Mouse (Mus musculus) spleen, postnatal 36 days (tissue): ENCODE data around the gene Dna2.
"Not testable (repeated sequence)": the region's sequence is repeated elsewhere in the genome, so short reads cannot be mapped to it uniquely, and the experiment has no call there.

Experiments
- DNase-seq, 2 experiments: peaks; one replicate each; pipeline ENCODE4 v3.0.0; 2022; ENCODE audit warnings: low spot score in 2 of 2, mixed read lengths in 1 of 2

The Dna2 gene

DNA sequence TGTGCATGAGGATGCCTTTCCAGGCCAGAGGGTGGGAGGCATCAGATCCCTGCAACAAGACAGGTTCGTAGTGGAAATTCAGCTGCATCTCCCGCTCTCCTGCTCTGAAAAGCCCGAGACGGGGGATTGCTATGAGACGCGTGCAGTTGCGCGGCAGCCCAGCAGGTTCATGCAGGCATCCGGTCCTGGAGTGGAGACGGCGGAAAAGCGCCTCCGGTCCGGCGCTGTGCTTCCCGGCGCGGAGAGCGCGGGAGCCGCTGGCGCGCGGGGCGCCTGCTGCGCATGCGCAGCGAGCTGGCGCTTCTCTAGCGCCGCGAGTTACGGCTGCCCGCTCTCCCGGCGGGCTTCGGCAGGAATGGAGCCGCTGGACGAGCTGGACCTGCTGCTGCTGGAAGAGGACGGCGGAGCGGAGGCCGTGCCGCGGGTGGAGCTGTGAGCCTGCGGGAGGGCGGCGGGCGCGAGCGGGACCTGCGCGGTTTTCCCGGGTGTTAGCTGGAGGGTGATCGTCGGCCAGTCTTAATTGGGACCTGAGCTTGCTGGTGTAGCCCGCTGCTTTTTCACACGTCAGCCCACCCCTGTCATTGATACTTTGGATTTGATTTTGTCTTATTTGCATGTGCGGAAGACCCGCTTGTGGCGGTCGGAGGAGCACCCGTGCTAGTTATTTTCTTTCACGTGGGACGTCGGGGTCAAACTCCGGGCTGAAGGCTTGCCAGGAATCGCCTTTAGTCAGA is at the start of gene Dna2:
Gene Dna2, plus strand, starts transcription at position 289 of the 734 bp plus-strand sequence.
- peak; percentile 48 to 61 for DNase-seq

DNA sequence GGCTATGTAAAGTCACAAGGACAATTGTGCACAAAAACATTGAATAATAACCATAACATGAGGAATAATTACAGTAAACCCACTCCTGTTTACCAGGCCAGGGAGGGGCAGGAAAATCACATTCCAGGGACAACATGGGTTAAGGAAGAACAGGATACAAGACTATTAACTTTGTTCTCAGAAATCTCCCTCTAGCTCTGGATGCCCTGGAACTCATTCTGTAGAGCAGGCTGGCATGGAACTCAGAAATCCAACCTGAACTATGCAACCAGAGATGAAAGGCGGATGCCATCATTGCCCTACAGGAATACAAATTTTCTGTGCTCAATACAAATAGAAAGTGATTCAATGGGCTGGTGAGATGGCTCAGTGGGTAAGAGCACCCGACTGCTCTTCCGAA is 49.4 kb upstream of the Dna2 start:
- no peak for DNase-seq

DNA sequence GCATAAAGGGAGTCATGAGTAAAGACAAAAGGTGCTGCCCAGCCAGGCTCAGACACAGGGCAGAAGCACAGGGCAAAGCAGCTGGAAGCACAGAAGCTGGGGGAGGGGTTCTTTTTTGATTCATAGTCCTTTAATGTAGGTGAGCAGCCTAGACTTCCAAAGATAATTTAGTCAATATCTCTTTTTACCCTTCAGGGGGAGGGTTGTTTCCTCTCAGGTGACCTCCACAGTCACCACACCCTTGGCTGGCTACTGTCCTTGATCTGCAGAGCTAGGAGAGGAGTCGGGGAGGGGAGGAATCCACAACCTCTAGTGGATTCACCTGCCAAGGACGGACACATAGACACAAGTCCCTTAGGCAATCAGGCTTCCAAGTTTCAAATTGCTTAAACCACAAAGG is 48.8 kb upstream of the Dna2 start:
- no peak for DNase-seq

DNA sequence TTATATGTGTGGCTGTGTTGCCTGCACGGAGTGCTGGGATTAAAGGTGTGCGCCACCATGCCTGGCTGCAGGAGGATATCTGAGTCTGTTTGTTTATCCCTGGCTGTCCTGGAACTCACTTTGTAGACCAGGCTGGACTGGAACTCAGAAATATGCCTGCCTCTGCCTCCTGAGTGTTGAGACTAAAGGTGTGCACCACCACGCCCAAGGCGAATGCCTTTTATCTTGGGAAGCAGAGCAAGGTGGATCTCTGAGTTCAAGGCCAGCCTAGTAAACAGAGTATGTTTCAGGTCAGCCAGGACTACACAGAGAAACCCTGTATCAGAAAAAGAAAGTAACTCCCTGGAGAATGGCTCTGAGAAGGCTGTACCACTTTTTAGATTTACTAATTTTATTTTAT is 46.7 kb upstream of the Dna2 start:
- no peak for DNase-seq

DNA sequence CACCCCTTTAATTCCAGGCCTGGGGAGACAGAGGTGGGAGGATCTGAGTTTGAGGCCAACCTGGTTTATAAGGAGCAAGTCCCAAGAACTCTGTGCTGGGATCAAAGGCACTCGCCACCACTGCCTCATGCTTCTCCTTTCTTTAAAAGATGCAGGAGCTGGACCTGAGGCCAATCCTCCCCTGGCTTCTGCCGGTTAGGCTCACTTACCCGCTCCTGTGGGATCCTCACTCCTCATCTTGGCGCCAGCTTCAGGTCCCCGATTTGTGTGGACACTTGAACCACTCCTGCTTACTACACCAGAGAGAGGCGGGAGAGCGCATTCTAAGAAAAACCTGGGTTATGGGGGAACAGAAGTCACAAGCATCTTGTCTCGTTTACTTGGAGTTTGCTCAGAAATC is 45.0 kb upstream of the Dna2 start:
- no peak for DNase-seq

DNA sequence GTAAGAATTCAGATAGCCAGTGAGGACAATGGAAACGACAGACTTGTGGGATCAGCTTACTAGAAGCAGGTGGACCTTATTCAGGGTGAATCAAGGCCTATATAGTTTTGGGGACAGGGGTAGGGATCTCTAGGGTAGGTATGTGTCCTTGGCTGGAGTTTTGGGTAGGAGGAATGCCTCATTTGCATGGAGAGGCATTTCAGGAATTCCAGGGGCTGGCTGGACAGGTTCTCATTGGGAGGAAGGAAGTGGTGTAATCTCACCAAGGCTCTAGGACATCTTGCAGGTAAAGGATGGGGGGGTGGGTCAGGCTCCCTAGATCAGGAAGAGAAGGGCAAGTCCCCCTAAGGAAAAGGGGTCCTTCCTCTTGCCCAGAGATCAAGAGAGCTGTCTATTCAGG is 44.0 kb upstream of the Dna2 start:
- no peak for DNase-seq

DNA sequence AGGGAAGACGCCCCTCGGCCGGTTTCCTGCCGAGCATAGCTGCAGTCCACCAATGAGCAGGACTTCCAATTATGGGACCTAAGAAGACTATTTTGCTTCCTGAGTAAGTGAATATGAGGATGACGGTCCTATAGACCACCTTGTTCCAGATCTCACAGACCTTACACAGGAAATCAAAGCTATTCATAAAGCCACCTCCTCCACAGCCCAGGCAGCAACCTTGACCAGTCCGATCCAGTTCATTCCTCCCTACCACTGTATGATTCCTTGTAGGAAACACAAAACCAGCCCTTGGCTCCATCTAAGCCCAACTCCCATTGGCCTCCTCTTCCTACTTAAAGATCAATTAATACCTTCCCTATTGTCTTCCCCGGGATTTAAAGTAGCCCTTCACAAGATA is 40.5 kb upstream of the Dna2 start:
- no peak for DNase-seq

DNA sequence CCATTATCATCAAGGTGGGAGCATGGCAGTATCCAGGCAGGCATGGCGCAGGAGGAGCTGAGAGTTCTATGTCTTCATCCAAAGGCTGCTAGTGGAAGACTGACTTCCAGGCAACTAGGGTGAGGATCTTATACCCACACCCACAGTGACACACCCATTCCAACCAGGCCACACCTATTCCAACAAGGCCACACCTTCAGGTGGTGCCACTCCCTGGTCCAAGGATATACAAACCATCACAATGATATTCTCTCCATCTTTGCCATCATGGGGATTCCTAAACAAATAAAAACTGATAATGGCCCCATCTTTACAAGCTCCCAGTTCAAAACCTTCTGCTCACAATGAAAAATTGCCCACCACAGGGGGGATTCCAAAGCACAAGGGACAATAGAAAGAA is 37.9 kb upstream of the Dna2 start, which contains the start of gene Tet1:
Gene Tet1, minus strand, starts transcription at position 101 of the 400 bp plus-strand sequence.
- DNase-seq = not testable (repeated sequence)

DNA sequence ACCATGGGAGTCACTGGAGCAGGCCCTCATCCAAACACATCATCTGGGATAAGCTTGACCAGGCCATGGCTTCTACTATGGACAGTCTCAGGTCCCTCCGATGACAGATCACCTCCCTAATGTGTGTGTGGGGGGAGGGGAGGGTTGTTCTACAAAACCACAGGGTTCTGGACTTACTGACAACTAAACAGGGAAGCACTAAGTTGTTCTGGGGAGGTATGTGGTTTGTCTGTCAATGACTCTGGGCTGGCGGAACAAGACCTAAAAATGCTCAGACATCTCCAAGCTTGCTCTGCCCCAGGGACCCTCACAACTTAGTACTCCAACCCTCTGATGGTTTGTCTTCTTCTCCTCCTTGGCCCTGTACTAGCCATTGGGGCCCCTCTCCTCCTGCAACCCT is 35.7 kb upstream of the Dna2 start:
- DNase-seq = no peak

DNA sequence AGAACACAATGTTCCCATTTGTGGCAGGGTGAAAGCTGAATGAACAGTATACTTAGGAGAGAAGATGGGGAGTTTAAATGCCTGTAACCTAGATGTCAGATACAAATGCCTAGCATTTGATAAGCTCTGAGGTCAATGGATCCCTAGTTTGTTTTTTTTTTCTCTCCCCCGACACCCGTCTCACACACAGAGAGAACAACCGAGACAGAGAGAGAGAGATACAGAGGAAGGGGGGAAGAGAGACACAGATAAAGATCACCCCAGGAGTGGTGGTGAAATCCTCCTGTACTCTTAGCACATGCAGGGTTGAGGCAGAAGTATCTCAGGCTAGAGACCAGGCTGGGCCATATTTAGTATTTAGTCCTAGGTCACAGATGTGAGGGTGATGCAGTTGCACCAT is 27.8 kb upstream of the Dna2 start:
- no peak for DNase-seq

DNA sequence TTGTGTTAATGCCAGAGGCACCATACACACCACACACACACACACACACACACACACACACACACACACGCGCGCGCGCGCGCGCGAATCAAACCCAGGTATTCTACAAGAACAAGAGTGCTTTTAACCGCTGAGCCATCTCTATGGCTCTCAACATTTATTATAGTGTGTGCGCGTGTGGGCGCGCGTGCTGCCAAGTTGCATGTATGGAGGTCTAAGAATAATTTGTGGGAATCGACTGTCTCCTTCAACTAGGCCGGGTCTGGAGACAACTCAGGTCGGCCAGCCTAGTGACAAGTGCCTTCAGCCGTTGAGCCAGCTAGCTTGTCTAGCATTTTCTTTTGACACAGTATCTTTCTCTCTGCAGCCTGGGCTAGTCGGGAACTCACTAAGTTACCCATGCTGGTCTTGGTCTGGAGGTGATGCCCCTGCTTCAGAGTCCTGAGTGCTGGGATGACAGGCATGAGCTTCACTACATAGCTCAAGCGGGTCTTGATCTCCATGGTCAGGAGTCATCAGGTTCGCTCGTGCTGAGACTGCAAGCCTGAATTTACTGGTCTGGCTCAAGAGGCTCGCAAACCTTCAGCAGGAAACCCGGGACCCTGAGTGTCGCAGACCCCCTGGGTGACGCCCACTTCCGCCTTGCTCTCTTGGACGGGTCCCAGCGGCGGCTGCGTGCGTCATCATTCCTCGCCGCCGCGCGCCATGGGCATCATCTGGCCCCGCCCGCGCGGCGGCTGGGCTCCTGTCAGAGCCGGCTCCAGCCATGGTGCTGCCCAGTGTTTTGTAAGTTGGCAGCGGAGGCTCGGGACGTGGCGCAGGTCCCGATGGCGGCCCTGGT is 26.7 kb upstream of the Dna2 start, which contains the start of gene Slc25a16:
Gene Slc25a16, plus strand, starts transcription at position 709 of the 841 bp plus-strand sequence.
- DNase-seq = peak; percentile 87 to 89

DNA sequence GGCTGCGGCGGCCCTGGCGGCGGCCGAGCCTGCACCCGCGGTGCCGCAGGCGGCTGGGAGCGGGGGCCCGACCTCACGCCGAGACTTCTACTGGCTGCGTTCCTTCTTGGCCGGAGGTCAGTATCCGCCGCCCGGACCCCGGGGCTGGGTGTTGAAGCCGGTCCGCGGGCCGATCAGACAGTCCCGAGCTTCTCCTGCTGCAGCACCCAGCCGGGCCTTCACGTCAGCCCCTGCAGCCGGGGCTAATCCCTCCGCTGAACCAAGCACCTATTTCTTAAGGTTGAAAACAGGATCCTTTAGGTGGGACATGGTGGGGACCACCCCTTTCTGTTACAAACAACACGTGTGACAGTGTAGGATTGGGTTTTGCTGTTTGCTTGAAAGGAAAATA is 26.1 kb upstream of the Dna2 start:
- DNase-seq = no peak

DNA sequence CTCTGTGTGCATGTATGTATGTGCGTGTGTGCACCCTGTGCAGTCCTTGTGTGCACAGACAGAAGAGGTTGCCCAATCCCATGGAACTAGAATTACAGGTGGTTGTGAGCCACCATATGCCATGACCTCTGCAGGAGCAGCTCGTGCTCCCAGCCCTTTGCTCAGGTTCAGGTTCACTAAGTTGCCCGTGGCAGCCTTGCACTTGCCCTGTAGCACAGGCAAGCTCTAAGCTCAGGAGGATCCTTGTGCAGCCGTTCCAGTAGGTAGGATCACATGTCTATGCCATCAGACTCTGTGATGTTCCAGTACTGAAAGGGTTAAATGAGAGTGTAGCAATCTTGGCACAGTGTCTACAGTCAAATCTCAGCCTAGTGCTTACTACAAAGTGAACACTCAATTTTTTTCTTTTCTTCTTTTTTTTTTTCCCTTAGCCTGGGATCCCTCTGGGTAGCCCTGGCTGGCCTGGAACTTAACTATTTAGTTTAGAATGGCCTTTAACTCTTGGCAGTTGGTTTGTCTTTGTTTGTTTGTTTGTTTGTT is 22.7 kb upstream of the Dna2 start:
- DNase-seq = no peak

DNA sequence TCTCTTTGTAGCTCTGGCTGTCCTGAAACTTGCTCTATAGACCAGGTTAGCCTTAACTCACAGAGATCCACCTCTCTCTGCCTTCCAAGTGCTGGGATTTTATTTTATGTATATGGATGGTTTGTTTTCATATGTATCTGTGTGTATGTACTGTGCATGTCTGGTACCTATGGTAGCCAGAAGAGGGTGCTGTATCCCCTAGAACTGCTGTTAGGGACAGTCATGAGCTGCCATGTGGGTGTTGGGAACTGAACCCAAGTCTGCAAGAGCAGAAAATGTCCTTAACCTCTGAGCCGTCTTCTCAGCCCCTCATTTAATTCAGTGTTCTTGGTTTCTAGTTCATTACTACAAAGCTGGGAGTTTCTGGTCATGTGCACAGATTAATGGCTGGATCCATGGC is 14.4 kb upstream of the Dna2 start:
- no peak for DNase-seq

DNA sequence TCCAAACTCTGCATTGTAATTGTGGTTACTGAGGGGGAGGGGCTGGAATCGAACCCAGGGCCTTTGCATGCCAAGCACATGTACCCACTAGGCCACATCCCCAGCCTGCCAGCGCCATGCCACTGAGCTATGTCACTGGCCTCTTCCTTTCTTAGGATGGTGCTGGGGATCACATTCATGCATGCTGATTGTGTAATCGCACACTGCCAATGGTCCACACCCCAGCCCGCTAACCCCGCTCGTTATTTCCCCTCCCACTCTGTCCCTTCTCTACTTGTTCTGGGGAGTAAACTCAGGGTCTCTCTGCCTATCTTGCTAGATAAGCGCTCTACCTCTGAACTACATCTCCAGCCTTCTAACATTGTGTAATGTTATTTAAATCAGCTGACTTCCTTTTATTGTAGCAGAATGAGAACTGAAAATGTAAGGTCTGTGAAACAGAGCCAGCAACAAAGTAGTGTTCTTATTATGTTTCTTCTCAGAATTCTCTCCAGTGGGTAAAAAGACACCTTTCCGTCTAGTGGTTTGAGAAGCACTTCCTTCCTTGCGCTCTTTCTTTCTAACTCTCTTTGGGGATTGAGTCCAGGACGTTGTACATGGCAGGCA is 1.7 kb upstream of the Dna2 start:
- peak in 1 of 2 experiments; percentile 19 for DNase-seq

DNA sequence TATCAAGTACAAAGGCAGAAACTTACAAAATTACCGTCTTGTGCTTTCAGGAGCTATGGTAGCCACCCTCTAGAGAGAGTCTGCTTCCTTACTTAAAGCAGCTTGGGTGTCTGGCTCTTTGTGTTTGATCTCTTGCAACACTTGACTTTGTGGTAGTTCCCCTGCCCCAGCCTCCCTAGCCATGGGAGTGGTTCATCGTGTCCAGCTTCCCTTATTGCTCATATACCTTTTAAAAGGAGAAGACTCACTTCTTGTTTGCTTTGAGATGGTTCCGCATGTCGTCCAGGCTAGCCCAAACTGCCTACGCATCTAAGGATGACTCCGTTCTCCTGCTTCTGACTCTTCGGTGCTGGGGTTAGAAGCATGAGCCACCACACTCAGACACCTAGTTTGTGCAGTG is 1.7 kb downstream of the Dna2 start:
- DNase-seq = peak; percentile 14 to 45

DNA sequence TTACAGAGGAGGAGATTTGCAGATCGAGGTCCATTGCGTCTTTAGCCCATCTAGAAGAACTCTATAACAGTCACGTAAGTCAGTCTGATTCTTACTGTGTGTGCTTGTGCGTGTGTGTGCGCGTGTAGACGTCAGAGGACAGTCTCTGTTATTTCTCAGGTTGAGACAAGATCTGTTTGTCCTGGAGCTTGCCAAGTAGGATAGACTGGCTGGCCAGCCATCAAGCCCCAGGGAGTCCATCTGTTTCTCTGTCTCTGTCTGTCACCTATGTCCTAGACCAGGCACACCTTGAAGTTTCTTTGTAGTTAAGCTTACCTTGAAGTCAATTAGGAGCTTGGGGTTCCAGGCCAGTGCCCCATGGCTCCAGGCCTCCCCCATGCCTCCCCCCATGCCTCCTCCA is 17.1 kb downstream of the Dna2 start:
- DNase-seq = no peak

DNA sequence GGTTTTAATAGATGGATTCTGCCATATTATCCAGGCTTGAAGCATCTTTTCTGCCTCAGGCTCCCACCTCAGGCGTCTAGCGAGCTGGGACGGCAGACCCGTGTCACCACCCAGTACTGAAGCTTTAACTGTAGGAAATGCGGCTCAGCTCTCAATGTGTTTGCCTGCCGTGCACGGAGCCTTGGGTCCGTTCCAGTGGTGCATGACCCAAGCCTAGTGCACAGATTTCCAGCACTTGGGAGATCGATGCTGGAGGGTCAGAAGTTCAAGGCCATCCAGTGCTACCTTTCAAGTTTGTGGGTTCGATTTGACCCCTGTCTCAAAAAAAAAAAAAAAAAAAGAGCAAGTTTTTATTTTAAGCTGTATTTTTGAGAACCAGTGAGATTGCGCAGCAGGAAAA is 19.0 kb downstream of the Dna2 start:
- no peak for DNase-seq

DNA sequence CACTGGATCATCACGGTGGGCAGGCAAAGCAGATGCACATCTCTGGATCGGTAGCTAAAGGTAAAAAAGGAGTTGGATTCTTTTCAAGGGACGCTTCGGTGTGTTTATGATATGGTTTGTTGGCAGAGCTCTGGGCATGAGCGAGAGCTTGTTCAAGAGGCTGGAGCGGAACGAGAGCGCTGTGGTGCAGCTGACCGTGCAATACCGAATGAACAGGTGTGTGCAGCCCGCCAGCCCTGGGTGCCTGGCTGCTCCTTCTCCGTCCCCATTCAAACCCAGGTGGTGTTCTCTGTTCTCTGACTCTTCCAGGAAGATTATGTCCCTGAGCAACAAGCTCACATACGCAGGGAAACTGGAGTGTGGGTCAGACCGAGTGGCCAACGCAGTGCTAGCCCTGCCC is 19.5 kb downstream of the Dna2 start:
- no peak for DNase-seq

DNA sequence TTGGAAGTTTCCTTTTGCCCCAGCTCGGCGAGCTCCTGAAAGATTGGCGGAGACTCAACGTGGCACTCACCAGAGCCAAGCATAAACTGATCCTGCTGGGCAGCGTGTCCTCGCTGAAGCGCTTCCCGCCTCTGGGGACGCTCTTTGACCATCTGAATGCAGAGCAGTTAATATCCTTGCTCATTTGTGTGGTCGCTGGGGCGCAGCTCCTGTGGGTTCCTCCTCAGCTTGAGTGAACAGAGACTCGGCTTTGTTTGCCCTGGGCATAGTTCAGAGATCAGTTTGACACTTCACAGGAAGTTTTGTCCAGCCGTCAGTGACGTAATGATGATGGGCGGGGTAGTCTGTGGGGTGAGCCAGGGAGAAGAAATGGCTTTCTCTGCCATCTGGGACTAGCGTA is 25.0 kb downstream of the Dna2 start:
- peak; percentile 56 to 60 for DNase-seq

DNA sequence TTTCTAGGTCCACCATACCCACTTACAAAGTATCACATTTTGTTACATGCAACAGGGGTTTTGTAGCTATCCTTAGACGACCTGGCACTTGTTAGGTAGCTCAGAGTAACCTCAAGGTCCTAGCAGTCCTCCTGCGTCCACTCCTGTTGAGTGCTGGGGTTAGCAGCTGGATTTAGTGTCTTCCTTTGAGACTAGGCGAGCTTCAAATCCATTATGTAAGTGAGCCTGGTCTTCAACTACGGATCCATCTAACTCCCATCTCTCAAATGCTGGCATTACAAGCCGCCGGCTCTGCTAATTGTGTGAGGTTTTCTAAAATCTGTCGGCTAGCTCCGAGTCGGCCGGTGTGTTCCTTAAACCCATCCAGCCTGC is 32.8 kb downstream of the Dna2 start:
- no peak for DNase-seq
